Mouse (Mus musculus) embryonic facial prominence, embryonic 11.5 days (tissue): ENCODE measurements around the gene Slc4a5. TPM values are rescaled to one million over a fixed set of nuclear protein-coding genes. Genes with fewer than 3 reads are reported as not detected.

Source experiments
- ATAC-seq: fragments of 200-750 bp; cut with Nextera tagmentation; replicated peaks from 2 replicates; pipeline ENCODE4 v1.8.0; 2017; ENCODE audit warnings: low read depth; ENCODE audit not compliant: insufficient number of reproducible peaks, low FRiP score, low TSS enrichment
- DNase-seq: peaks from one replicate; pipeline ENCODE4 v3.0.0-alpha.2; 2015; ENCODE audit warnings: low spot score
- H3K27ac ChIP-seq: fragments of 300-500 bp; sonication (generic); replicated peaks from 2 replicates; pipeline ENCODE4 v1.5.1; 2014; ENCODE audit warnings: mild to moderate bottlenecking, low read depth, low read length, control low read depth
- H3K27me3 ChIP-seq: fragments of 300-500 bp; sonication (generic); 2 replicates; pipeline ENCODE4 v1.6.1; 2014; ENCODE audit warnings: mild to moderate bottlenecking, low read length, moderate library complexity, mixed read lengths; ENCODE audit not compliant: control insufficient read depth, insufficient read depth
- H3K36me3 ChIP-seq: fragments of 300-500 bp; sonication (generic); replicated peaks from 2 replicates; pipeline ENCODE4 v1.6.1; 2014; ENCODE audit warnings: low read depth, mild to moderate bottlenecking, low read length, moderate library complexity, mixed read lengths; ENCODE audit not compliant: control insufficient read depth, insufficient read depth
- H3K4me1 ChIP-seq: fragments of 300-500 bp; sonication (generic); 2 replicates; pipeline ENCODE4 v1.6.1; 2014; ENCODE audit warnings: low read length, mixed read lengths; ENCODE audit not compliant: control insufficient read depth, insufficient read depth
- H3K4me2 ChIP-seq: fragments of 300-500 bp; sonication (generic); 2 replicates; pipeline ENCODE4 v1.6.1; 2014; ENCODE audit warnings: low read depth, mild to moderate bottlenecking, control low read depth, low read length, moderate library complexity
- H3K4me3 ChIP-seq: fragments of 300-500 bp; sonication (generic); 2 replicates; pipeline ENCODE4 v1.5.1; 2014; ENCODE audit warnings: low read depth, low read length, control low read depth
- H3K9ac ChIP-seq: fragments of 300-500 bp; sonication (generic); replicated peaks from 2 replicates; pipeline ENCODE4 v1.6.1; 2014; ENCODE audit warnings: mild to moderate bottlenecking, control low read depth, low read length
- H3K9me3 ChIP-seq: fragments of 300-500 bp; sonication (generic); replicated peaks from 2 replicates; pipeline ENCODE4 v1.6.1; 2016; ENCODE audit warnings: mild to moderate bottlenecking, low read length, inconsistent platforms, mixed read lengths; ENCODE audit not compliant: control insufficient read depth
- WGBS: fragments of 180-500 bp; shearing (Covaris S2); extraction: QIAGEN DNeasy Blood & Tissue Kit; methylation state at CpG from one replicate; pipeline ENCODE4 v1.1.7; 2014; 5-methylcytosine and 5-hydroxymethylcytosine counted together
- polyA plus RNA-seq: library from polyadenylated mRNA; unstranded; fragments of >200 nt; fragmentation: Nextera tagmentation; extraction: Ambion mirVana; gene quantifications from 2 replicates; pipeline ENCODE4 v1.2.1, GENCODE M21; 2014

Slc4a5 gene
- polyA plus RNA-seq, 1 experiment from 2014 or later, result 1.0 TPM

DNA sequence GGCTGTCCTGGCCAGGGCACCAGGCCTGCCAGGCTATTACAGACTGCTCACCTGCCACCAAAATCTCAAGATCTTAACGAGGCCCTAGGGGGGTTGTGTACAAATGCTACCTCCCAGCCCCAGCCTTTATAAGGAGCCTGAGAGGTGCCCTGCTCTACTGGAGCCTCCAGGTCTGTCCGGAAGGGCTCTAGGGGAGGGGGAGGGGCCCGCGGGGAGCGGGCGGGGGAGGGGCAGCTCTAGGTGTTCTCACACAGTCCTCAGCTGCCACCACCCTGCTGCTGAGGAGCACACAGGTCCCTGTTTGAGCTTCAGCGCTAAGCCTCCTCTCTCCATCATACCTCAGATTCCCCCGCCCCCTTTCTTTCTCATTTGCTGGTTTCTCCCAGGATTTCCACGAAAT, 17.5 kb downstream of the Slc4a5 start:
- 2% methylated on average over 9 of the region's 9 CpGs for WGBS
- Histone ChIP-seq H3K9me3 (no peaks in the 10 kb centered on the region), H3K4me2 (peak overlapping the region; percentile 39), H3K27me3 (no peaks in the 10 kb centered on the region), H3K4me3 (peak overlapping the region; percentile 9; the same call in 1 of the 2 replicates), H3K9ac (no peak overlapping the region; the same call in 1 of the 2 replicates), H3K27ac (no peak overlapping the region), H3K4me1 (peaks cover 3% of the 10 kb centered on the region; the same call in 1 of the 2 replicates), H3K36me3 (no peaks in the 10 kb centered on the region)
- DNase-seq (peak; percentile 43), ATAC-seq (peak; percentile 34; the same call in 1 of the 2 replicates)

- H3K4me3 ChIP-seq, result no peak overlapping the region
- no peaks in the 10 kb centered on the region for H3K27me3 ChIP-seq
- H3K27ac ChIP-seq, result no peak overlapping the region
- no peak overlapping the region for H3K4me2 ChIP-seq
- ATAC-seq, result no peak
- no peaks in the 10 kb centered on the region for H3K9me3 ChIP-seq
- peak; percentile 26 for DNase-seq
- WGBS, result 45% methylated on average over 10 of the region's 10 CpGs
- no peaks in the 10 kb centered on the region for H3K36me3 ChIP-seq
- no peak overlapping the region for H3K9ac ChIP-seq
- H3K4me1 ChIP-seq, result no peaks in the 10 kb centered on the region
Measured at GRCm38 (mm10) chr6:83244422-83245061, 24.9 kb downstream of the Slc4a5 start.

DNA sequence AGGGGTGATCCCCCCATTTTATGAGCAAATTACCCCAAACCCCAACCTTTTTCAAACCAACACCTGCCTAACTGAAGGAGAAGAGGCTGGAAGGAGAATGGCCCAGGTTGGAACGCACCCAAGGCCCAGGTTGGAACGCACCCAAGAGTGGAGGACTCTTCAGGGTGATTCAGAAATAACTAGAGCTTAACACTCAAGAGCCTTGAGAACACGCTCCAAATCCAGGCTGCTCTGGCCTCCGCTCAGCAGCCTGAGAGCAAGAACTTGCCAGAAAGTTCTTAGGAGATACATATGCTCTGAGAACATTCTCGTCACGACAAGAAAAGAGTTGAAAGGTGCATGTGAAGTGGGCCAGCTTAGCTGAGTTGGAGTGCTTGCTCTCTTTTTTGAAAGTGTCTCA, 25.5 kb downstream of the Slc4a5 start:
- H3K4me2 ChIP-seq, result no peak overlapping the region
- no peaks in the 10 kb centered on the region for H3K36me3 ChIP-seq
- no peak overlapping the region for H3K9ac ChIP-seq
- no peaks in the 10 kb centered on the region for H3K4me1 ChIP-seq
- 88% methylated on average over 6 of the region's 6 CpGs for whole genome bisulfite sequencing
- H3K27me3 ChIP-seq, result no peaks in the 10 kb centered on the region
- ATAC-seq (no peak), DNase-seq (no peak)
- H3K4me3 ChIP-seq, result no peak overlapping the region
- no peak overlapping the region for H3K27ac ChIP-seq
- no peaks in the 10 kb centered on the region for H3K9me3 ChIP-seq

DNA sequence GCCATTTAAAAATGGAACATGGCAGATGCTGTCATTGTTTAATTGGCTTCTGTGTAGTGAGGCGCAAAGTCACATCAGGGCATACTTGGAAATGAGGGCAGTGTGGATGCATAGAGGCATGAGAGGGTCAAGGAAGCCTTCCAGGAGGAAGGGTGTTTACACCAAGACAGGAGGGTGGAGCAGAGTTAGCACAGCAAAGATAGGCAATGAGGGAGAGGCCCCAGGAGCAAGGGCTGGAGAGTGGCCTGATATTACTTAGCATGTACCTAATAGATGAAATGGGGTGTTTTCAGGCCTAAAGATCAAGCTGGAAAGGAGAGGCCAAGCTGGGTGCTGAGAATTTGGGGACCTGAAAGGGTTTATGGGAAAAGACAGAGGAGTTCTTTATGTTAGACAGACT, 26.4 kb downstream of the Slc4a5 start:
- H3K27me3 ChIP-seq, result no peaks in the 10 kb centered on the region
- no peak overlapping the region for H3K27ac ChIP-seq
- WGBS, result 100% methylated on average over 1 of the region's 1 CpGs
- no peaks in the 10 kb centered on the region for H3K9me3 ChIP-seq
- H3K36me3 ChIP-seq, result no peaks in the 10 kb centered on the region
- no peak for DNase-seq
- no peak overlapping the region for H3K9ac ChIP-seq
- no peak for ATAC-seq
- H3K4me2 ChIP-seq, result no peak overlapping the region
- H3K4me1 ChIP-seq, result no peaks in the 10 kb centered on the region
- H3K4me3 ChIP-seq, result no peak overlapping the region

GRCm38 (mm10) chr6:83246750-83247149, 27.1 kb downstream of the Slc4a5 start:
- no peak overlapping the region for H3K27ac ChIP-seq
- ATAC-seq (no peak), DNase-seq (no peak)
- WGBS, result 95% methylated on average over 4 of the region's 4 CpGs
- no peaks in the 10 kb centered on the region for H3K36me3 ChIP-seq
- H3K27me3 ChIP-seq, result no peaks in the 10 kb centered on the region
- H3K4me1 ChIP-seq, result no peaks in the 10 kb centered on the region
- no peak overlapping the region for H3K4me3 ChIP-seq
- H3K9ac ChIP-seq, result no peak overlapping the region
- H3K9me3 ChIP-seq, result no peaks in the 10 kb centered on the region
- no peak overlapping the region for H3K4me2 ChIP-seq

DNA sequence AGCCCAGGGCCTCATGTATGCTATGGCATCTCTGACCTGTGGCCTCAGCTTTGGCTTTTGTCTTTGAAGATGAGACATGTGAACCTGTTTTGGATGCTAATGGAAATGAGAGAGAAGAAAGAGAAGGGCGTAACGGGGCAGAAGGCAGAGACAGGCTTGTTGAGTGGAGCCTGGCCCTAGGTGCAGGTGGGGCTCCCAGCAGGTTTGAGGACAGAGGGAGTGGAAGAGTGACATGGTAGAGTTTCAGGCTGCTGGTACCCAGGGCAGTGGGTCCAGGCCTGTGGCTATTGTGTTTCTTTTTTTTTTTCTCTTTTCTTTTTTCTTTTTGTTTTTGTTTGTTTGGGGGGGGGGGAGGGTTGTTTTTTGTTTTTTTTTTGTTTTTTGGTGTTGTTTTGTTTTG, 27.5 kb downstream of the Slc4a5 start:
- ATAC-seq, result no peak
- WGBS, result 83% methylated on average over 2 of the region's 2 CpGs
- DNase-seq, result no peak

DNA sequence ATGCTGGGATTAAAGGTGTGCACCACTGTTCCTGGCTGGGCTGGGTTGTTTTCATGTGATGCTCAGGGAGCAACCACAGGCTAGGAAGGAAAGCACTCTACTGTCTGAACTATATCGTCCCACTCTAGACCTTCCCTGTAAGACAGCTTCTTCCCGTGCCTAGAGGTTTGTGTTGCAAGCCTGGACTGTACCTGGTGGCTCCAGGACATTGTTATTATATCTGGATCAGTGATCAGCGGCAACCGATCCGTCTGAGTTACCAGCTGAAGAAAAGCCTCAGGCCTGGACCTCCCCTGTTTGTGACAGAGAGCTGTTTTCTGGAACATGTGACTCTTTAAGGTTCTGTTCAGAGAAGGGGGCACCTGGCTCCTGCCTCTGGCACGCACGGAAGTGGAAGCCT, 34.6 kb downstream of the Slc4a5 start:
- 66% methylated on average over 7 of the region's 7 CpGs for WGBS

More for the DNA sequence above, 27.5 kb downstream of the Slc4a5 start:
- no peaks in the 10 kb centered on the region for H3K27me3 ChIP-seq
- H3K27ac ChIP-seq, result no peak overlapping the region
- H3K9ac ChIP-seq, result no peak overlapping the region
- H3K4me3 ChIP-seq, result no peak overlapping the region
- no peaks in the 10 kb centered on the region for H3K4me1 ChIP-seq
- no peaks in the 10 kb centered on the region for H3K9me3 ChIP-seq
- H3K36me3 ChIP-seq, result no peaks in the 10 kb centered on the region
- no peak overlapping the region for H3K4me2 ChIP-seq

DNA sequence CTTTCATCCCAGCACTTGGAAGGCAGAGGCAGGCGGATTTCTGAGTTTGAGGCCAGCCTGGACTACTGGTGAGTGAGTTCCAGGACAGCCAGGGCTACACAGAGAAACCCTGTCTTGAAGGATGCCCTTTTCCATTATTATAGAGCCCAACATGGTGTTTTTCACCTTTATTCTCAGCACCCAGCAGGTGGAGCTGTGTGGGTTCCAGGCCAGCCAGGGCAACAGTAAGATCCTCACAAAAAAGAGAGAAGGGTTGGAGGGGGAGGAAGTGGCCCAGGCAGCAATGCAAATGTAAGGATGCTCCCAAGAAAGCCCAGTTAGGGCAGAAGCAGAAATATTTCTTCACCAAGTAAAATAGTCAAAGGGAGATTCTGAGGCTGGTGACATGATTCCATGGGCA, 44.9 kb downstream of the Slc4a5 start:
- no peak overlapping the region for H3K4me3 ChIP-seq
- H3K36me3 ChIP-seq, result no peaks in the 10 kb centered on the region
- no peaks in the 10 kb centered on the region for H3K4me1 ChIP-seq
- H3K27ac ChIP-seq, result no peak overlapping the region
- no peak overlapping the region for H3K9ac ChIP-seq
- H3K9me3 ChIP-seq, result no peaks in the 10 kb centered on the region
- ATAC-seq, result no peak
- 100% methylated on average over 1 of the region's 1 CpGs for WGBS
- H3K4me2 ChIP-seq, result no peak overlapping the region
- no peak for DNase-seq
- no peaks in the 10 kb centered on the region for H3K27me3 ChIP-seq

More for the DNA sequence above, 34.6 kb downstream of the Slc4a5 start:
- H3K4me1 ChIP-seq, result no peaks in the 10 kb centered on the region
- no peak overlapping the region for H3K4me2 ChIP-seq
- H3K27me3 ChIP-seq, result no peaks in the 10 kb centered on the region
- no peak overlapping the region for H3K9ac ChIP-seq
- H3K4me3 ChIP-seq, result no peak overlapping the region
- no peaks in the 10 kb centered on the region for H3K9me3 ChIP-seq
- ATAC-seq, result no peak
- no peak for DNase-seq
- H3K27ac ChIP-seq, result no peak overlapping the region
- no peaks in the 10 kb centered on the region for H3K36me3 ChIP-seq
